Mouse (Mus musculus) E14TG2a.4 (cell line): ENCODE results near the gene Ky.

Experiments
- CTCF ChIP-seq: conservative IDR thresholded peaks from 2 replicates; pipeline ENCODE4 v1.5.1; 2014; ENCODE audit warnings: low read length
- NANOG ChIP-seq: IDR thresholded peaks from 2 replicates; pipeline ENCODE4 v1.6.1; 2014; ENCODE audit warnings: borderline replicate concordance, low read length, mixed read lengths

- TF ChIP-seq CTCF (no peak), NANOG (no peak)
These were observed 8.0 kb downstream of the Ky start for GRCm38 (mm10) chr9:102513578-102513977.
